Mouse (Mus musculus) ovary, postnatal 14 days (tissue): Measurements from ENCODE around the gene Hdac4.

ENCODE experiments used
- DNase-seq: peaks from one replicate; pipeline ENCODE4 v3.0.0; 2022; ENCODE audit warnings: low spot score

Gene Hdac4

DNA sequence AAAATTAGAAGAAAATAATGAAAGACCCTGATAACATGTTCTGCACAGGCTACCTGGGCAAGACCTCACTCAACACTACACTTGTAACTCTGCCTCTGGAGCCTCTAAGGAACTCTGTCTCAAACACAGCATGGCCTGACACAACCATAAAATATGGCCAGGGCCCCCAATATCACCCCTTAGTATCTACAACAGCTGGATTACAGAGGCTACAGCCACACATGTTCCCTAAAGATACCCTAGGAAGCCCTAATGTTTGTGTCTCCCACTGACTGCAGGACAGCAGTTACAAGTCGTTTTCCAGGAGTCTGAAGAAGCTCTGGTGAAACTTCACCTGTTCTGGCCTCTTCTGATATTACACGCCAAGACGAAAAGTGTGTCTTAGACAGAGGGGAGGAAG, 65.7 kb downstream of the Hdac4 start:
- DNase-seq: no peak

DNA sequence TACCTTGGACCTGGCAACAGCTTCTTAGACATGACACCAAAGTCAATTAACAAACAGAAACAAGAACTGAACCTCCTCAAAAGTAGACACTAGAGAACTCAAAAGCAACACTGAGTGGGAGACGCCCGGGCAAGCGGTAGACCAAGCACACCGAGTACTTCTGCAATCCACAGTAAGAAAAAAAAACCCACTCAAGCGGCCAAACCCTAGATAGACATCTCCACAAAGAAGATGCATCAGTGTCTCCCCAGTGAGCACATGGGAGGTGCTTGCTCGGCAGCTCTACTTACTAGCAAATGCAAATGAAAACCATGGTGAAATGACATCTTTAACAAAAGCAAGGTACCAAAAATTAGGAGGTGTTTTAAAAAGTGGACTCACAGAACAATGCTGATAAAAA, 67.7 kb downstream of the Hdac4 start:
- no peak for DNase-seq

DNA sequence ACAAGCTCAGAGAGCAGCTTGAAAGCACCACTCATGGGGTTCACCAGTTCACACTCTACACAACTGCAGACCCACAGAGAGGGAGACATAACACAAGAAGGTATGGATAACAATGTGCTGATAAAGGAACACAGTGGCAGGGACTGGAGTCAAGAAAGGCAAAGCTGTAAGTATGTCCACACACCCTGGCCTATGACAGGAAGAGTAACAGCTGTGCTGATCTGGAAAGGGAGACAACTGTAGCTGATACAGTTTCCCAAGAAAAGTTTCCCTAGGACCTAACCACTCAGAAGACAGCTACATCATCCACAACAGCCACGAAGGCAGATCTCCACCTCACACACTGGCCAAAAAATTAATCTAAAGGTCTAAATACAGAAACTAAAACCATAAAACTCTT, 68.1 kb downstream of the Hdac4 start:
- no peak for DNase-seq

DNA sequence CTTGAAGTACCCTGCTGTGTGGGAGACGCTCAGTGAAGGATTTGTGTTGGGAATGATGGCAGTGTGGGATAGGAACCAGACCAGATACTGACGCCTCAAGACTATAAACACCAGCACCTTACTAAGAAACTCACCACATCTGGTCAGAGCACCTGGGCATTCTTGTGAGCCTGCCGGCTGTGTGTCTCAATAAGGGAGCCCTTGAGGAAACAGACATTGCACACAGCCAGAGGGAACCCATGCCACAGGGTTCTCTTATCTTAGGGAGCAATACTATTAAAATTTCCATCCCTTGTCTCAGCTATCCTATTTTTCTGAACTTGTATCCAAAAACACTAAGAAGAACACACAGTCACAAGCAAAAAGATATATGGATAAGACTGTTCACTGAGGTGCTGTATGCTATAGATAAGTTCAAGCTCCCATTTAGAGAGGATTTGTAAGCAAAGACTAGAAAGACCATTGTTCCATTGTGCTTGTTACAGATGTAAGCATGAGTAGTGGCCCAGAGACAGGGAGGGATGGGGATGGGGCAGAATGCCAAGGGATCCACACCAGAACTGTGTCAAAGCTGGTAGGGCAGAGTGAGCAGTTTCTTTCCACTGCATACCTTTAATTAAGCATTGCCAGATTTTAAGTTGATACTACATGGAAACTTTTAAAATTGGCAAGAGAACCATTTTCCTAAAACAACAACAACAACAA, 70.8 kb downstream of the Hdac4 start:
- DNase-seq: no peak

DNA sequence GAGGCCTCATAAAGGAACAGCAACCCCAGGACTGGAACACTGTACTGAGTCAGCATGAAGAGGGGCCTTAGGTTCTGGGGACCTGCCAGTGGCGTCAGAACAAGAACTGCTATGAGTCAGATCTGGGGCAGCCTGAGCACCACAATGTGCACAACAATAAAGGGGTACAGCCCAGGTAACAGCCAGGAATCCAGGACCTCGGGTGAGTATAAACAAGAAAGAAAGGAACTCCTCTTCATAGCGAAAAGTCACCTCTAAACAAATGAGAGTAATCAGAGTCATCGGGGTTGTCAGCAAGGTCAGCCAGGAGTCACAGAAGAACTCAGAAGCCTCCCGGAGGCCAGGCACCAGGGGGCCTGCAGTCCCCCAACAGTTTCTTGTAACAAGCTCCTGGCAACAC, 76.2 kb downstream of the Hdac4 start:
- no peak for DNase-seq

DNA sequence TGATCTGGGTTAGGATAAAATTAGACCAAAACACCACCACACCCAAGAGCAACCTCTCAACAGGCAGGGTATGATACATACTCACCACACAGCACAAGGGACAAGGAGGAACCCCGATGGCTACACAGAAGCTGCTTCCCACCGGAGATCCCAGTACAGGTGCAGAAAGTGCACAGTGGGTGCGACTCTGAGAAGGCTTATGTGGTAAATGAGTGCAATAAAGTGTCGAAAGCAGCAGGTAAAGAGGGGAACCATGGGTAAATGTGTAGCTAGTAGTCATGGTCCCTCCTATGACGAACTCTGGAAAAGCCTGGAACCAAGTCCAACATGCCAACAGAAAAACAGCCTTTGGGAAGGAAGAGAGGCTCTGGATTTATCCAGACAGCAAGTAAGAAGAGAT, 77.9 kb downstream of the Hdac4 start:
- DNase-seq: no peak

DNA sequence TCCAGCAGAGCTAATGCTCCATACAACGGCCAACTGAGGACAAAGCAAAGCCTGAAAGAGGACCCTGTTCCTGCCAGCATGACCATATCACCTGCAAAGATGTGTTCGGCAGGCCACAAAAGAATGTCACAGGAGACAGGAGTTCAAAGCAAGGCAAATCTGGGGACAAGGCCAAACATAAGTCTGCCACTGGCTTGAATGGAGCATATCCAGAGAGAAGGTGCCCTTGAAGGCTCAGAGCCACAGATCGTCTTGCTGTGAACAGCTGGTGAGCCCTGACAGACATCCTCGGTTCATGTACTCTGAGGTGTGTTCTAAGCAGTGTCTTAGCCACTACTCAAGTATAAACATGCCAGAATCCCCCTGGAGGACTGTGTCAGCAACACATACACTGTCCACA, 79.3 kb downstream of the Hdac4 start:
- no peak for DNase-seq

DNA sequence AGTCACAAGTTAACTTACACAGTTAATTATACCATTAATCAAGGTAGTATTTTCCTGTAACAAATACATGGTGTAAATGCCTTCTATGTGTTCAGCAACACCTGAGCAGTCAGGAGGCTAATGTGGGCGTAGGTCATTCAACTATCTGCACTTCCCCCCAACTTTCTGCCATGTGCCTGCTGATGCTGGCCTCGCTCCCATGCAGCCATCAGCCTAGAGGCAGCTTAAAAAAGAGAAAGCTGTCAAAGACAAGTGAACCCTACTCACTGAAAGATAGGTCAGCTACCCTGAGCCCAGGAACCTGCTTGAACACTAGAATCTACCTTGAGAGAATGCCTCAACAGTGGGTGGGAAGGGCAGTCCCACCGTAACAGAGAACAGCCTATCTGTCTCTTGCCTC, 81.4 kb downstream of the Hdac4 start:
- no peak for DNase-seq

DNA sequence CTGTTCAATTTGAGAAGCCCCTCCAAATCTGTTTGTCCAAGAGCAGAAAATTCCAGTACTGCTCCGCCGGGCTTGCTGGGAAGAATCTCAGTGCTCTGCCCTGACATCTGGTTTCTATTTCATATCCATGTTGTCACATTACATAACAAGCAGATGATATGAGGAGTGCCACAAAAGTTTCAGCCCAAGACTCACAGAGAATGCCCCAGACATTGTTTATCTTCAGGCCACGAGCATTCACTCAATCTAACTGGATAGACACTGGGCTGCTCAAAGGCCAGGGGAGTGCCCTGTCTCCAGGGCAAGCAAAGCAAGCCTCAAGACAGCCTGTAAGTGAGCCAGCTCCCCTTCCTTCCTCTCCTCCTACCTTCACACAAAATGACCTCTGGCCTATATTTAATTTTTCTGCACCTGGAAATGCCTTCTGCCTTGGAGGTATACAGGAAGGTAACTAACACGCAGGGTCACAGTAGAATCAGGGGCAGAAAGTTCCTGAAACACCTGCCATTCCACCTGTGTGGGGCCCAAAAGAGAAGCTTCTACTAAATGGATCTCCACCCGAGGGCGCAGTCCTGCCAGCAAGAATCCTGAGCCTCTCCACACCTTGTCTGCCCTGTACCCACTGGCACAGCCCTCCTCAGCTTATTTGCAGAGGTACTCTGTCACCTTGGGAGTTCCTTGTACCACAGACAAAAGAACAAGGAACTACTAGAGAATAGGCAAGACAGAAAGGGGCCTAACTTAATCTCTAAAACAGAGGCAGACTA, 82.1 kb downstream of the Hdac4 start:
- DNase-seq: no peak

DNA sequence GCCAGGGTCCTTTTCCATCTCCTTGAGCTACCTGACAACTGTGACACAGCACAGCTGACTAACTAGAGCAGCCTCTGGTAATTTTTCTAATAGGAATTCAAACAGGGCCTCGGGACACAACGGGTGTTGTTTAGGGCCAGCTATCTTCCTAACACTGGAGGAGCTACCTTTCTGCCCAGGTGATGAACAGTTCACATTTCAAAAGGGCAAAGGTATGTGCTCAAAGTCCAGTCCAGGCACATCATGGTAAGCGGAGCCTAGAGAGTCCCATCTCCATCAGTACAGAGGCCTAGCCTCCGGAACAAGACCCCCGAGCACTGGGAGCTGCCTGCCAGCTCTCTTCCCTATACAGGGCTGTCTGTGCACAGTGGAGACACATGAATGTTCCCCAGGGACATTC, 82.9 kb downstream of the Hdac4 start:
- DNase-seq: no peak

DNA sequence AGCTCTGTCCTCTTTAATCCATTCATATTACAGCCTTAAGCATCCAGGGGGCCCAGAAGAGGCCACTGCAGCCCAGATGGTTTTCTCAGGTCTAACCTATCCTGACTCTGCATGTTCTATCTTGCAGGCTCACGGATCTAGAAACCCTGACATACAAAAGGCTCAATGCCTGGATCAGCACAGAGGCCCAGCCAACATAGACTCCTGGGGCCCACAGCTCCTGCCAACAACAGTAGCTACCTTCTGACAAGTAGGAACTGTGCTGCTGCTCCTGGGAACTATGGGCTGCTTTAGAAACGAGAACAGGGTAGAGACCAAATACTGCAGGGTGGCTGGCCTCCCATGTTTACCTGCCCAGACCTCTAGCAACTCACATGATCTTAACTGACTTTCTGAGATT, 83.9 kb downstream of the Hdac4 start:
- no peak for DNase-seq

DNA sequence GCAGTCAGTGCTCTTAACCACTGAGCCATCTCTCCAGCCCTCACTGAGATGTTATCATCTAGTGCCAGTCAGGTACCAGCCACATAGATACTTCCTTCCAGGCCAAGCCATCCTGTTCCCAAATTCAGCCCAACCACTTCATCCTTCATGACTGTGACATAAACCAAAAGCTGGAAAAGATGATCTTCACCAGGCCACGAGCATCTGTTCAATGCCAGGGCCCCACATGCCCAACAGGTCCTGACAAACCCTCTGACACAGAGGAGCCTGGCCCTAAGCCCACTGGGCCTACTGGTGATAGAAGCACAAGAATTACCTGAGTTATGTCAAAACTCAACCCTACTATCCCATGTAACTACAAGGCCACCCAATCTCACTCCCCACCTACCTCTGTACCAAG, 84.5 kb downstream of the Hdac4 start:
- no peak for DNase-seq

DNA sequence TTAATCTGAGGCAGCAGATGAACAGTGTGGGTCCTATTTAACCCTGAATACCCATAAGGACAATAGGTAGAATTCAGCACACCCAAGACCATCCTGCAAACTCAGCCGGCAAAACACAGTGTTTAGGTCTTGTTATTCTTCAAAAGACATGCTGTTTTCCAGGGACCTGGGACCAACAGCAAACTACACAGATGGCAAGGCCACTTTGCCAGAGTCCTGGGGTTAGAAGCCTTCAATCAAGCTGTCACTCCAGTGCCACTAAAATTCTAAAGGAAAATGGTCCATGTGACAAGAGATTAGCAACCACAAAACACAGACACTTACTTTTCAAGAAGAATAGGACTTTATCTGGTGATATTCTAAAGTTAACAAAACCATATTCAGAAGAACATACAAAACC, 86.3 kb downstream of the Hdac4 start:
- DNase-seq: no peak

DNA sequence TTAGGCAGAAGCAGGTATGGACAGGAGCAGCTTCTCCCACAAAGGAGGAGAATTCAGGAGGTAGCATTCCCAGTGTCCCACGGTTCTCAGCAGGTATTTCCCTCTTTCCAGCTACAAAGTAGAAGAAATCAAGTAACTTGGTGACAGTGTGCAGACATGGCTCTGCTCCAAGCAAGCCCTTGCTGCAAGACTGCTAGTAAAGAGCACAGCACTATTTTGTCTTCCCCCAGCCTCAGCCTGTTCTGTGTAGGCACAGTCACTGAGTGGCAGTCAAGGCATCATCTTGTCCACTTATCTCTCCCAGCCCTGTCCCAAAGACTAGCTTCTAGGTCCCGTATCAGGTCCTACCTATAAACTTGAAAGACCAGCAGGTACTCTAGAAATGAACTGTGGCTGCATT, 86.9 kb downstream of the Hdac4 start:
- DNase-seq: no peak

DNA sequence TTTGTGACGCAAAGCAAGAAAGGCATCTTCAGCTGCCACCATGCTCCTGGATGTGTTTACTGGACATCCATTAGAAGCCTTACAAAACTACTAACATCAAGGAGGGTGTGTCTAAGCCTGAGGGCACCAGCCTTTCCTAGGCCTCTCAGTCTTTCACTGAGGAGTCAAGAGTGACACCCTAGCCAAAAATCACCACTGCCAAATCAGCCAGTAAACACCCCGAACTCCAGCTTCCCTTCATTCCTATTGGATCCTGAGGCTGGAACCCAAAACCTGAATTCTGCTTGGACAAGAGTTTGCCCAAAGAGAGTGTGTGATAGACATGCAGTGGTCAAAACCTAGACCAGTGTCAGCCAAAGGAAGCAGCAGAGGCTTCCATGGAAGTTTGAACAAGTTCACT, 87.5 kb downstream of the Hdac4 start:
- DNase-seq: no peak

DNA sequence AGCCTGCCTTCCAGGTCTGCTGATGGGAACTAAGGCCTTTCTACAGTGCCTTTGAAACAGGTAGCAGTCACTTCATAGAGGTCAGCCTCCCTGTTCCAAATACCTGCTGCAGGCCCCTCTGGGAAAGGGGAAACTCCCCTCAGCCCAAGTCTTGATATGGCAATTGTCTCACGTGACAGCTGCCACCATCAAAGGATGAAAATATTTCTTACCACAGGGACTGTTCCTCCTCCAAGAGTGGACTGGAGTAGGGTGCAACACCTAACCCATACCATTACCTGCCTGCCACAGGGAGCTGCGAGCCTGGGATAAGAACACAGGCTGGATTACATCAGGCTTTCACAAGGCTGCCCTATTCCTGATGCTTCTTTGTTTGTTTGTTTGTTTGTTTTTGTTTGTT, 88.0 kb downstream of the Hdac4 start:
- no peak for DNase-seq

DNA sequence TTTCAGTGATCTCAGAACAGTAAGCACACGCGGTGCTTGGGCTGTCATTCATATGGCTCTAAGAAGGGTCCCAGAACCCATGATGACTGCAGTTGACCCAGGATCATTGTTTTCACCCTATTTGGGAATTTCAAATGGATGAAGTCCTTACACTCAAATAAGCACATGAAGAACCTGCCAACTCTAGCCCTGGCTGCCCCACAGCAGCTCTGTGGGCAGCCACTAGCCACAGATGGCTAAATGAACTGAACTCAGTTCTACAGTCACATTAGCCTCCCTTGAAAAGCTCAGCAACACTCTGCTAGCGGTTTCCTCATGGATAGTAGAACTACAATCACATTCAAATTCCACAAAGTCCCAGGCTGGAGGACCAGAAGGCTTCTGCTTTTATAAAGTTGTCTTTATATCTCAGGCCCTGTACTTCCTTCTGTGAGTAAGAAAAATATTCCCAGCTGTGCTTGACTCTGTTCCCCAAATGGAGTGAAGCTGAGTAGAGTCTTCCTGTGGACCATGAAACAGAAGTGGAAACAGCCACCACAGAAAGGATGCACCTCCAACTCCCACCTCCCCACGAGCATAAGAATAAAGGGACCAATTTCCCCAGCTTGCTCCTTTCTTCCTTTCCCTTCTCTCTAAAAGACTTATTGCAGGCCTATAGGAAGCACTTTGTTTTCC, 88.9 kb downstream of the Hdac4 start:
- DNase-seq: no peak

DNA sequence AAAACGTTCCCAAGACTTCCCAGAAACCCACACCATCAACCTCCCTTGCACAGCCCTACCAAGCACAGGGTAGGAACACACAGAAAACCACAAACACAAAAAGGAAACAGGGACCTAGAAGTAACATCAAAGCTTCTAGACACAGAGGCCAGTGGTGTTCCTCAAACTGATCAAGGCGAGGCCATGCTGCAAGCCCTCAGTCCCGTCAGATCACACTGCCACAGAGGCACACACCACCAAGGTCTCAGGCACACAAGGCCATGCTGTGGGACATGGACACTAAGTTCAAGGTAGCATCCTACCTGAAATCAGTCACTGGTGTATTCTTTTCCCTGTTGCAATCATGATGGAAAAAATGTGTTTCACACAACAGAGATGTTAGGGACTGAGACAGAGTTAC, 90.8 kb downstream of the Hdac4 start:
- no peak for DNase-seq

DNA sequence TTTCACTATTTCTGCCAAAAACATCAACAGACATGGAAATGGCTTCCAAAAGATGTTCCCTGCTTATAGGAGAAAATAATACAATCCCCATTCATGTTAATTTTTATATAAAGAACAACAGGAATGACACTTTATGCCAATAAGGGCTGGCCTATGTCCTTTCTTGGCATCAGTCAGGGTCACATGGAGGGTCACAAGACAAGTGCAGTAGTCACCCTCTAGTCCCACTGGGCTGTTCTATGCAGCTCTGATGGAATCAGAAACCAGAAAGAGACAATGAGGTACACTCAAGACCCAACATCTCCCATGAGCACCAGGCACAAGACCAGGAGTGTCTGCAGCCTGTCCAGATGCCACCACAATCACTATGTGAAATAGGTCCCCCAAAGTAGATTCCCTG, 91.5 kb downstream of the Hdac4 start:
- no peak for DNase-seq

DNA sequence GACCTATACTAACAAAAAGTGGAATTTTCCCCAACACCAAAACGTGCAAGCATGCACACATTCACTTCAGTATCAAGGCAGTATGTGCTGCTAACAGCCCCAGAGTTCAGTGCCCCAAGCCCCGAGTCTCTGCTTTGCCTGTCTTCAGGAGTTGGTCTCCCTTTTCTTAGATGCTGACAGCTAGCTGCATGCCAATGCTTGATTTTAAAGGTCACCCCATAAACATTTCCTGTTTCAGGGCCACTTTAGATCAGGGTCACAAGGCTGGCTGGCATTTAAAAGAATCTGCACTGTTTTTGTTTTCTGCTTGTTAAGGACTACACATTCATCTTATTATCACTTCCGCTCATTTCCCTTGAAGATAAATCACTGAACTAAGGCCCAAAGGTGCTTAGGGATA, 92.1 kb downstream of the Hdac4 start:
- DNase-seq: no peak

DNA sequence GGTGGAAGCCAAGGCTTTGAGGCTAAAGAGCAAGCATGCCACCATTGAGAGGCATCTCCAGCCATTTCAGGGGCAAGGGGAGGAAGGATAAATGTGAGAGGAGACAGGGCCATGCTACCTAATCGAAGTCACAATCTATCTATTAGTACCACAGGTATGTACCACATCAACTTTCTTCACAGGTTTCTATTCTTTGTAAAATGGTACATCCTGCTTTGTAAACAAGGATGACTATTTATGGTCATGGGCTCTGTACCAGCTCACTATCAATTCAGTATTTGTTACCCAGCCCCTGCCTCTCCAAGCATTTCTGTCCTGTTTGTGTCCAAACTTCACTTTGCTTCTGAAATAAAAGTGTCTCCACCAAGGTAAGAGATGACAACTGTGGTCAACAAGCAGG, 92.7 kb downstream of the Hdac4 start:
- DNase-seq: no peak

DNA sequence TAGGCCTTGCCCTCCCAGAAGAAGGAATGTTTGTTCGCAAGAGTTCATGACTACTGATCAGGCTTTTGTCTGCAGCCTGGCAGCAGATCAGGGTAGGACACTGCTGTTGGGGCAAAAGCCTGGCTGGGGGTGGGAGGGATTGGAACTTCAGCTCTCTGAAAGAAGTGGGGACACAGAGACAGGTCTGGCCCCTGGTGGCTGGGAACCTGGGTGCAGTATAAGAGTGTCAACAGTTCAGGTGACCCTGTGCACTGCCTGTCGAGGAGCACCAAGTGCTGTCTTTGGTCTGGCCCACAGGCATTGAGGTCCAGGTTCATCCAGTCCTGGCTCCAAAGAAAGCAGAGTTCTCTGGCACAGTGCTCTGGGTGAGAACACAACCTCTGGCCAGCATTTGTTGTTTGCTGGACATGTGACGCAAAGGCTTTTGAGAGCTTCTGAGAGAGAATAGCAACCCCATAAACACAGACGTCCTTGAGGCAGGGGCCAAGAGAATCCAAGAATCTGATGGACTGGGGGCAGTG, 95.1 kb downstream of the Hdac4 start:
- peak; percentile 19 for DNase-seq

DNA sequence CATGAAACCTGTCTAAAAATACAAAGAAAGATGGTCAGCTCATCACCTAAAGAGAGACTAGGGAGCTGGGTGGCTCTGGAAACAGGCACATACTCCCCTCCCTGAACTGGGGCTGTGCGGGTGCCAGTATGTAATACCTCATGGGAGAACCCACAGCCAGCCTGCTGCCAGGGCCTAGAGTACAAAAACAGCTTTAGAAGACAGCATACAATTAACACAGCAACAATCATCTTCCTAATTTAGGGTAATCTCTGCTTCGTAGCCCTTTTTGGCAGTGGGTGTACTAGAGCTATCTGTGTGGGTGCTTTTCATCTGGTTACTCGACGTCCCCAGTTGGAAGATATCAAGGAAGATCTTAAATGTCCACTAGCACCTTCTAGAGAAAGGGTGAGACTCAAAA, 95.5 kb downstream of the Hdac4 start:
- DNase-seq: no peak
